Comparison of ENCODE assay signal across 15 mouse cellular contexts in genomic region chr10:119580024-119580423, GRCm38 (mm10).
"Had no signal": no experiment of that assay in that cellular context is flagged by ENCODE, and none has a peak within 500 bp of the region (broad histone marks: within the 10 kb centered on the region; RNA-seq: fewer than 3 reads in every experiment).

No protein-coding gene starts in this region.

- H3K9ac ChIP-seq: liver, postnatal 0 days; midbrain, embryonic 13.5 days; midbrain, embryonic 15.5 days; neural tube, embryonic 12.5 days had no signal

- H3K9me3 ChIP-seq: megakaryocyte, embryonic 14.5 days; midbrain, embryonic 13.5 days; midbrain, embryonic 15.5 days; neural tube, embryonic 12.5 days had no signal

- DNase-seq: liver, postnatal 0 days; lung, adult 2 months; lung, postnatal 10 days; lung, postnatal 36 days; right cerebral cortex, postnatal 14 days; spleen, adult 18-20 months; thymus, adult 18-20 months; thymus, postnatal 14 days; thymus, postnatal 36 days had no signal

- H3K27me3 ChIP-seq: megakaryocyte, embryonic 14.5 days; midbrain, embryonic 13.5 days; midbrain, embryonic 15.5 days; neural tube, embryonic 12.5 days had no signal

- H3K4me1 ChIP-seq: megakaryocyte, embryonic 14.5 days; midbrain, embryonic 13.5 days; midbrain, embryonic 15.5 days; neural tube, embryonic 12.5 days had no signal

- H3K4me3 ChIP-seq: megakaryocyte, embryonic 14.5 days; midbrain, embryonic 13.5 days; midbrain, embryonic 15.5 days; neural tube, embryonic 12.5 days had no signal

- H3K4me2 ChIP-seq: midbrain, embryonic 11.5 days; midbrain, embryonic 13.5 days; midbrain, embryonic 15.5 days; neural tube, embryonic 12.5 days had no signal

- ATAC-seq: liver, postnatal 0 days; midbrain, embryonic 13.5 days; midbrain, embryonic 15.5 days had no signal

- H3K36me3 ChIP-seq: midbrain, embryonic 13.5 days; midbrain, embryonic 15.5 days; neural tube, embryonic 12.5 days had no signal

- H3K27ac ChIP-seq: macrophage; midbrain, embryonic 13.5 days; midbrain, embryonic 15.5 days; neural tube, embryonic 12.5 days had no signal
